In genomic region chr16:74411481-74412251, GRCm38 (mm10) we compare ENCODE assay signal across 8 mouse cellular contexts. TPM values are rescaled to one million over a fixed set of nuclear protein-coding genes. Genes with fewer than 3 reads are reported as not detected.
DNase-seq lines count a peak whose midpoint lies in the region; ATAC-seq and TF ChIP-seq lines count a peak whose summit lies in the region.

Gene Robo2 (minus strand): TSS chr16:74411825.

- DNase-seq in adrenal gland, adult (ENCODE audit: inconsistent age in 2 of 2, low spot score in 1 of 2), result peak; percentile 30 to 51
- DNase-seq in adrenal gland, adult 8-10 months, result no peak
- DNase-seq in kidney, postnatal 0 days (ENCODE audit: low spot score), result peak; percentile 96
- peak; percentile 48 for DNase-seq in liver

- peak; percentile 81 for ATAC-seq in forebrain, embryonic 12.5 days (ENCODE audit: low FRiP score)
- ATAC-seq in heart, embryonic 14.5 days (ENCODE audit: insufficient number of reproducible peaks, insufficient read depth, low FRiP score, low read depth), result peak; percentile 71
- ATAC-seq in kidney, postnatal 0 days (replicated peaks; ENCODE audit: low FRiP score, low read depth), result peak; percentile 85
- peak; percentile 83 for ATAC-seq in midbrain, embryonic 15.5 days (replicated peaks)

- no peak for TF ChIP-seq POLR2A in testis, adult 2 months (IDR thresholded peaks at IDR 0.05; ENCODE audit: control insufficient read depth, low read depth, low read length)

- H3K36me3 ChIP-seq in forebrain, embryonic 12.5 days (replicated peaks), result no peaks in the 10 kb centered on the region
- H3K36me3 ChIP-seq in heart, embryonic 14.5 days (ENCODE audit: control insufficient read depth, insufficient read depth, low read length), result no peaks in the 10 kb centered on the region
- H3K36me3 ChIP-seq in kidney, postnatal 0 days (ENCODE audit: insufficient read depth, low read length), result no peaks in the 10 kb centered on the region
- no peaks in the 10 kb centered on the region for H3K36me3 ChIP-seq in midbrain, embryonic 15.5 days (replicated peaks)
- no peaks in the 10 kb centered on the region for H3K36me3 ChIP-seq in testis, adult 2 months (ENCODE audit: control insufficient read depth, insufficient read depth, low read length)

- H3K9ac ChIP-seq in forebrain, embryonic 12.5 days, result peak within 1 kb of the TSS; percentile 76
- peak within 1 kb of the TSS; percentile 62 for H3K9ac ChIP-seq in heart, embryonic 14.5 days (ENCODE audit: low read length)
- peak within 1 kb of the TSS; percentile 51 for H3K9ac ChIP-seq in kidney, postnatal 0 days (ENCODE audit: low read depth, low read length)
- peak within 1 kb of the TSS; percentile 80 for H3K9ac ChIP-seq in midbrain, embryonic 15.5 days

- no peak for TF ChIP-seq CTCF in kidney, postnatal 0 days (IDR thresholded peaks at IDR 0.05; ENCODE audit: low read depth)
- TF ChIP-seq CTCF in testis, adult 2 months (IDR thresholded peaks at IDR 0.05; ENCODE audit: control insufficient read depth, insufficient read depth, insufficient replicate concordance, low read depth, low read length), result no peak

- peaks cover 11% of the 10 kb centered on the region; the same call in 1 of the 2 replicates for H3K4me1 ChIP-seq in forebrain, embryonic 12.5 days
- H3K4me1 ChIP-seq in heart, embryonic 14.5 days (ENCODE audit: control insufficient read depth in 2 of 2, insufficient read depth in 2 of 2, low read length in 2 of 2), result peaks cover 3 to 7% of the 10 kb centered on the region in 2 experiments; a peak in 3 of 4 replicates
- no peaks in the 10 kb centered on the region for H3K4me1 ChIP-seq in kidney, postnatal 0 days (replicated peaks; ENCODE audit: insufficient read depth, low read length)
- H3K4me1 ChIP-seq in midbrain, embryonic 15.5 days, result peaks cover 9% of the 10 kb centered on the region
- peaks cover 14% of the 10 kb centered on the region for H3K4me1 ChIP-seq in testis, adult 2 months (ENCODE audit: control insufficient read depth, insufficient read depth, low read length)

- H3K27me3 ChIP-seq in forebrain, embryonic 12.5 days, result 0 out of 2 replicates have a peak, but pooled peaks cover 5% of the 10 kb centered on the region
- peaks cover 6% of the 10 kb centered on the region for H3K27me3 ChIP-seq in heart, embryonic 14.5 days (ENCODE audit: control insufficient read depth, insufficient read depth, low read length)
- no peaks in the 10 kb centered on the region for H3K27me3 ChIP-seq in kidney, postnatal 0 days (ENCODE audit: insufficient read depth, low read length)
- no peaks in the 10 kb centered on the region for H3K27me3 ChIP-seq in midbrain, embryonic 15.5 days (replicated peaks)
- H3K27me3 ChIP-seq in testis, adult 2 months (ENCODE audit: control insufficient read depth, insufficient read depth, low read length), result peaks cover 4% of the 10 kb centered on the region

- H3K9me3 ChIP-seq in forebrain, embryonic 12.5 days, result no peaks in the 10 kb centered on the region
- no peaks in the 10 kb centered on the region for H3K9me3 ChIP-seq in heart, embryonic 14.5 days (ENCODE audit: control insufficient read depth, low read length)
- no peaks in the 10 kb centered on the region for H3K9me3 ChIP-seq in kidney, postnatal 0 days (replicated peaks; ENCODE audit: low read length)
- H3K9me3 ChIP-seq in midbrain, embryonic 15.5 days, result no peaks in the 10 kb centered on the region

- H3K4me3 ChIP-seq in forebrain, embryonic 12.5 days (replicated peaks), result peak within 1 kb of the TSS; percentile 65
- H3K4me3 ChIP-seq in heart, embryonic 14.5 days (ENCODE audit: control insufficient read depth in 1 of 2, insufficient read depth in 1 of 2, low read depth in 1 of 2, low read length in 2 of 2), result peak within 1 kb of the TSS; percentile 51 to 61
- peak within 1 kb of the TSS; percentile 48 for H3K4me3 ChIP-seq in kidney, postnatal 0 days (replicated peaks; ENCODE audit: low read depth, low read length)
- H3K4me3 ChIP-seq in midbrain, embryonic 15.5 days, result peak within 1 kb of the TSS; percentile 65
- H3K4me3 ChIP-seq in testis, adult 2 months (ENCODE audit: control insufficient read depth, low read depth, low read length), result peak within 1 kb of the TSS; percentile 76

- peak within 1 kb of the TSS; percentile 92 for H3K4me2 ChIP-seq in forebrain, embryonic 12.5 days
- peak within 1 kb of the TSS; percentile 99 for H3K4me2 ChIP-seq in heart, embryonic 14.5 days (ENCODE audit: low read length)
- H3K4me2 ChIP-seq in kidney, postnatal 0 days (ENCODE audit: low read length), result peak within 1 kb of the TSS; percentile 90
- peak within 1 kb of the TSS; percentile 77 for H3K4me2 ChIP-seq in midbrain, embryonic 15.5 days

- WGBS in forebrain, embryonic 12.5 days, result under 1% methylated on average over 40 of the region's 43 CpGs
- WGBS in heart, embryonic 14.5 days, result under 1% methylated on average over 40 of the region's 43 CpGs
- WGBS in kidney, postnatal 0 days, result under 1% methylated on average over 43 of the region's 43 CpGs
- WGBS in midbrain, embryonic 15.5 days, result under 1% methylated on average over 42 of the region's 43 CpGs

- H3K27ac ChIP-seq in forebrain, embryonic 12.5 days, result peak within 1 kb of the TSS; percentile 84
- peak within 1 kb of the TSS; percentile 1 to 9; a peak in 2 of 4 replicates for H3K27ac ChIP-seq in heart, embryonic 14.5 days (replicated peaks in 1 of 2; ENCODE audit: control insufficient read depth in 1 of 2, insufficient read depth in 1 of 2, low read depth in 2 of 2, low read length in 2 of 2)
- H3K27ac ChIP-seq in kidney, postnatal 0 days, result peak within 1 kb of the TSS; percentile 60; the same call in 1 of the 2 replicates
- peak within 1 kb of the TSS; percentile 91 for H3K27ac ChIP-seq in midbrain, embryonic 15.5 days
- H3K27ac ChIP-seq in testis, adult 2 months (ENCODE audit: control insufficient read depth, insufficient read depth, low read depth, low read length), result no peak within 1 kb of the TSS

RNA-seq across cellular contexts. Expression of gene Robo2, which starts in this region (rescaled TPM):
- 1 to 10 TPM; 5.0 to 8.9 (median 6.7) TPM for total RNA-seq in adrenal gland, adult 8-10 months (2022)
- polyA plus RNA-seq in forebrain, embryonic 12.5 days (2016; fragmentation: Nextera tagmentation; extraction: Ambion mirVana), result 60.4 and 65.3 TPM in 2 replicates
- polyA plus RNA-seq in heart, embryonic 14.5 days (2014; fragmentation: Nextera tagmentation; extraction: Ambion mirVana), result 8.1 and 8.3 TPM in 2 replicates
- polyA plus RNA-seq in kidney, postnatal 0 days (2015; fragmentation: Nextera tagmentation; extraction: Ambion mirVana), result 30.7 and 34.0 TPM in 2 replicates
- polyA plus RNA-seq in midbrain, embryonic 15.5 days (2015; fragmentation: Nextera tagmentation; extraction: Ambion mirVana), result 91.6 and 95.0 TPM in 2 replicates
- 0.15 and 0.54 TPM in 2 replicates for polyA plus RNA-seq in testis, adult 2 months (2012; rRNA removed)
